Mouse (Mus musculus) c-Kit-negative CD71-positive TER-119-positive erythroid progenitor cells, embryonic 14.5 days (primary cell): ENCODE results near the gene Gm10801.
"Not testable (repeated sequence)": the region's sequence is repeated elsewhere in the genome, so short reads cannot be mapped to it uniquely, and the experiment has no call there.

Experiments
- DNase-seq: peaks from one replicate; pipeline ENCODE4 v3.0.0-alpha.2; 2013; ENCODE audit warnings: low read depth, low spot score

Gm10801 gene

GRCm38 (mm10) chr2:98661937-98662336, at the start of gene Gm10801:
Gene Gm10801, plus strand, starts transcription at chr2:98662237.
- DNase-seq, result not testable (repeated sequence)

- not testable (repeated sequence) for DNase-seq
These were observed 5.2 kb downstream of the Gm10801 start, which contains the start of gene Gm10800 for GRCm38 (mm10) chr2:98667201-98667600. Gene Gm10800, minus strand, starts transcription at chr2:98667301.

GRCm38 (mm10) chr2:98697533-98697932, 35.5 kb downstream of the Gm10801 start:
- DNase-seq, result no peak
